Mouse (Mus musculus): ENCODE measurements around the gene Pole3. TPM values are rescaled to one million over a fixed set of nuclear protein-coding genes. Genes with fewer than 3 reads are reported as not detected.

Gene Pole3
- polyA plus RNA-seq, 1 experiment from 2014 or later = 75.3 TPM

DNA sequence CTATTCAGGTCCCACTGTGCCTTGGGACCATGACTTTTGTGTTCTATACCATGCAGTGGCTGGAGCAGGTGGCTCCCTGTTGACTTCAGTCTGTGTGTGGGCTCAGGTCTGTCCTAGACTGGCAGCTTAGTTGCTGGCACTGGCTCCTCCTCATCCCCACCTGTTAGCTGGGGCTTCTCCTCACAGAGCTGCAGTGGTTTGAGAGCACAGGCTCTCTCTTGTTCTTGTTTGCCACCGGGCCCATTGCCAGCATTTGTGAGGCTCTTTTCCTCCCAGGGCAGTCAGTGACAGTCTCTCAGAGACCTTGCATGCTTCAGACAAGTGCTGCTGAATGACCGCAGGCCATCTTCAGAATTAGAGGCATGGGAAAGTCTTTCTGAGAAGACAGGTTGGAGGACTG is 32.2 kb downstream of the Pole3 start:
- H3K4me1 ChIP-seq (replicated peaks; ENCODE audit: control insufficient read depth, insufficient read depth, low read length) = no peaks in the 10 kb centered on the region
- H3K4me3 ChIP-seq (ENCODE audit: low read depth, low read length) = no peak overlapping the region
- no peaks in the 10 kb centered on the region for H3K9me3 ChIP-seq (ENCODE audit: control insufficient read depth, low read length)
- H3K4me2 ChIP-seq (ENCODE audit: low read length) = no peak overlapping the region
- H3K27me3 ChIP-seq (replicated peaks; ENCODE audit: control insufficient read depth, insufficient read depth, low read length) = no peaks in the 10 kb centered on the region
- no peaks in the 10 kb centered on the region for H3K36me3 ChIP-seq (ENCODE audit: control insufficient read depth, insufficient read depth, low read length)
- no peak overlapping the region for H3K27ac ChIP-seq (ENCODE audit: low read depth)
- ATAC-seq (replicated peaks; ENCODE audit: low FRiP score, low TSS enrichment, low read depth) = no peak
- DNase-seq (ENCODE audit: low spot score) = no peak
- no peak overlapping the region for H3K9ac ChIP-seq (ENCODE audit: low read length)
- WGBS = 79% methylated on average over 2 of the region's 2 CpGs

GRCm38 (mm10) chr4:62487914-62488313 is 37.0 kb downstream of the Pole3 start:
- 92% methylated on average over 2 of the region's 2 CpGs for WGBS
- Histone ChIP-seq H3K27me3 (replicated peaks; ENCODE audit: control insufficient read depth, insufficient read depth, low read length) (no peaks in the 10 kb centered on the region), H3K4me2 (ENCODE audit: low read length) (no peak overlapping the region), H3K9ac (ENCODE audit: low read length) (no peak overlapping the region), H3K36me3 (ENCODE audit: control insufficient read depth, insufficient read depth, low read length) (0 out of 2 replicates have a peak, but pooled peaks cover 4% of the 10 kb centered on the region), H3K9me3 (ENCODE audit: control insufficient read depth, low read length) (no peaks in the 10 kb centered on the region), H3K4me3 (ENCODE audit: low read depth, low read length) (no peak overlapping the region), H3K27ac (ENCODE audit: low read depth) (no peak overlapping the region), H3K4me1 (replicated peaks; ENCODE audit: control insufficient read depth, insufficient read depth, low read length) (no peaks in the 10 kb centered on the region)
- DNase-seq (ENCODE audit: low spot score) (no peak), ATAC-seq (replicated peaks; ENCODE audit: low FRiP score, low TSS enrichment, low read depth) (no peak)

- DNase-seq (ENCODE audit: low spot score) (no peak), ATAC-seq (replicated peaks; ENCODE audit: low FRiP score, low TSS enrichment, low read depth) (no peak)
- H3K36me3 ChIP-seq (ENCODE audit: control insufficient read depth, insufficient read depth, low read length) = 0 out of 2 replicates have a peak, but pooled peaks cover 4% of the 10 kb centered on the region
- 87% methylated on average over 5 of the region's 5 CpGs for WGBS
- no peaks in the 10 kb centered on the region for H3K9me3 ChIP-seq (ENCODE audit: control insufficient read depth, low read length)
- H3K4me1 ChIP-seq (replicated peaks; ENCODE audit: control insufficient read depth, insufficient read depth, low read length) = no peaks in the 10 kb centered on the region
- H3K27me3 ChIP-seq (replicated peaks; ENCODE audit: control insufficient read depth, insufficient read depth, low read length) = no peaks in the 10 kb centered on the region
- no peak overlapping the region for H3K27ac ChIP-seq (ENCODE audit: low read depth)
- H3K4me2 ChIP-seq (ENCODE audit: low read length) = no peak overlapping the region
- H3K9ac ChIP-seq (ENCODE audit: low read length) = no peak overlapping the region
- H3K4me3 ChIP-seq (ENCODE audit: low read depth, low read length) = no peak overlapping the region
These were observed 37.7 kb downstream of the Pole3 start for GRCm38 (mm10) chr4:62487172-62487571.

DNA sequence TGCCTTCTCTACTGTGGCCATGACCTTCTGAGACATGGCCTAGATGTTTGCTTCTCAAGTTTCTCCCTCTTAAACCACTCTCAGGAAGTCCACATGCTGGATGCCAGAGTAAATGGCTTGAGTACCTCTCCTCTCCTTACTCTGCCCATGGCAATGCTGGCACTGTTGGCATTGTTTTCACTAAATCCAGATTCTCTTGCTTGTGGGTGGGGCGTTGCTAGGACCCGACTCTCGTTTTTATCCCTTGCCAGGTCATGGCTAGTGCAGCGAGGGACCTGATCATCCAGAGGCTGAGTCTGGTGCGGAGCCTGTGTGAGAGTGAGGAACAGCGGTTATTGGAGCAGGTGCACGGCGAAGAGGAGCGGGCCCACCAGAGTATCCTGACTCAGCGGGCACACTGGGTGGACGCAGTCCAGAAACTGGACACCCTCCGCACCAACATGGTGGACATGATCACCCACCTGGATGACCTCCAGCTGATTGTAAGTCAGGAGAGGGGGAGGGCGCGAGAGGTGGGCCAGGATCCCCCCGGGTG is 38.6 kb downstream of the Pole3 start:
- no peak overlapping the region for H3K4me2 ChIP-seq (ENCODE audit: low read length)
- ATAC-seq (replicated peaks; ENCODE audit: low FRiP score, low TSS enrichment, low read depth) = no peak
- DNase-seq (ENCODE audit: low spot score) = no peak
- no peak overlapping the region for H3K9ac ChIP-seq (ENCODE audit: low read length)
- 91% methylated on average over 15 of the region's 15 CpGs for WGBS
- H3K9me3 ChIP-seq (ENCODE audit: control insufficient read depth, low read length) = no peaks in the 10 kb centered on the region
- no peak overlapping the region for H3K27ac ChIP-seq (ENCODE audit: low read depth)
- no peaks in the 10 kb centered on the region for H3K4me1 ChIP-seq (replicated peaks; ENCODE audit: control insufficient read depth, insufficient read depth, low read length)
- H3K36me3 ChIP-seq (ENCODE audit: control insufficient read depth, insufficient read depth, low read length) = 0 out of 2 replicates have a peak, but pooled peaks cover 4% of the 10 kb centered on the region
- H3K4me3 ChIP-seq (ENCODE audit: low read depth, low read length) = no peak overlapping the region
- no peaks in the 10 kb centered on the region for H3K27me3 ChIP-seq (replicated peaks; ENCODE audit: control insufficient read depth, insufficient read depth, low read length)

- no peak overlapping the region for H3K4me2 ChIP-seq (ENCODE audit: low read length)
- no peaks in the 10 kb centered on the region for H3K27me3 ChIP-seq (replicated peaks; ENCODE audit: control insufficient read depth, insufficient read depth, low read length)
- no peak for ATAC-seq (replicated peaks; ENCODE audit: low FRiP score, low TSS enrichment, low read depth)
- no peak overlapping the region for H3K9ac ChIP-seq (ENCODE audit: low read length)
- H3K4me3 ChIP-seq (ENCODE audit: low read depth, low read length) = no peak overlapping the region
- no peak overlapping the region for H3K27ac ChIP-seq (ENCODE audit: low read depth)
- DNase-seq (ENCODE audit: low spot score) = no peak
- 0 out of 2 replicates have a peak, but pooled peaks cover 4% of the 10 kb centered on the region for H3K36me3 ChIP-seq (ENCODE audit: control insufficient read depth, insufficient read depth, low read length)
- H3K4me1 ChIP-seq (replicated peaks; ENCODE audit: control insufficient read depth, insufficient read depth, low read length) = no peaks in the 10 kb centered on the region
- 83% methylated on average over 8 of the region's 8 CpGs for WGBS
- H3K9me3 ChIP-seq (ENCODE audit: control insufficient read depth, low read length) = no peaks in the 10 kb centered on the region
These were observed 39.3 kb downstream of the Pole3 start for GRCm38 (mm10) chr4:62485450-62486161.

- Histone ChIP-seq H3K27ac (ENCODE audit: low read depth) (no peak overlapping the region), H3K27me3 (replicated peaks; ENCODE audit: control insufficient read depth, insufficient read depth, low read length) (no peaks in the 10 kb centered on the region), H3K9ac (ENCODE audit: low read length) (no peak overlapping the region), H3K4me1 (replicated peaks; ENCODE audit: control insufficient read depth, insufficient read depth, low read length) (no peaks in the 10 kb centered on the region), H3K36me3 (ENCODE audit: control insufficient read depth, insufficient read depth, low read length) (0 out of 2 replicates have a peak, but pooled peaks cover 4% of the 10 kb centered on the region), H3K4me2 (ENCODE audit: low read length) (no peak overlapping the region), H3K9me3 (ENCODE audit: control insufficient read depth, low read length) (no peaks in the 10 kb centered on the region), H3K4me3 (ENCODE audit: low read depth, low read length) (no peak overlapping the region)
- no peak for ATAC-seq (replicated peaks; ENCODE audit: low FRiP score, low TSS enrichment, low read depth)
- DNase-seq (ENCODE audit: low spot score) = no peak
- 82% methylated on average over 3 of the region's 3 CpGs for WGBS
These were observed 39.9 kb downstream of the Pole3 start for GRCm38 (mm10) chr4:62484928-62485327.

- H3K4me3 ChIP-seq (ENCODE audit: low read depth, low read length) = peak overlapping the region; percentile 47
- H3K4me2 ChIP-seq (ENCODE audit: low read length) = peak overlapping the region; percentile 71
- no peaks in the 10 kb centered on the region for H3K9me3 ChIP-seq (ENCODE audit: control insufficient read depth, low read length)
- ATAC-seq (replicated peaks; ENCODE audit: low FRiP score, low TSS enrichment, low read depth) (no peak), DNase-seq (ENCODE audit: low spot score) (peak; percentile 62)
- no peak overlapping the region for H3K9ac ChIP-seq (ENCODE audit: low read length)
- H3K36me3 ChIP-seq (ENCODE audit: control insufficient read depth, insufficient read depth, low read length) = 0 out of 2 replicates have a peak, but pooled peaks cover 4% of the 10 kb centered on the region
- no peaks in the 10 kb centered on the region for H3K4me1 ChIP-seq (replicated peaks; ENCODE audit: control insufficient read depth, insufficient read depth, low read length)
- H3K27ac ChIP-seq (ENCODE audit: low read depth) = no peak overlapping the region
- 37% methylated on average over 10 of the region's 10 CpGs for WGBS
- H3K27me3 ChIP-seq (replicated peaks; ENCODE audit: control insufficient read depth, insufficient read depth, low read length) = no peaks in the 10 kb centered on the region
These were observed 43.9 kb downstream of the Pole3 start for GRCm38 (mm10) chr4:62480709-62481605.

DNA sequence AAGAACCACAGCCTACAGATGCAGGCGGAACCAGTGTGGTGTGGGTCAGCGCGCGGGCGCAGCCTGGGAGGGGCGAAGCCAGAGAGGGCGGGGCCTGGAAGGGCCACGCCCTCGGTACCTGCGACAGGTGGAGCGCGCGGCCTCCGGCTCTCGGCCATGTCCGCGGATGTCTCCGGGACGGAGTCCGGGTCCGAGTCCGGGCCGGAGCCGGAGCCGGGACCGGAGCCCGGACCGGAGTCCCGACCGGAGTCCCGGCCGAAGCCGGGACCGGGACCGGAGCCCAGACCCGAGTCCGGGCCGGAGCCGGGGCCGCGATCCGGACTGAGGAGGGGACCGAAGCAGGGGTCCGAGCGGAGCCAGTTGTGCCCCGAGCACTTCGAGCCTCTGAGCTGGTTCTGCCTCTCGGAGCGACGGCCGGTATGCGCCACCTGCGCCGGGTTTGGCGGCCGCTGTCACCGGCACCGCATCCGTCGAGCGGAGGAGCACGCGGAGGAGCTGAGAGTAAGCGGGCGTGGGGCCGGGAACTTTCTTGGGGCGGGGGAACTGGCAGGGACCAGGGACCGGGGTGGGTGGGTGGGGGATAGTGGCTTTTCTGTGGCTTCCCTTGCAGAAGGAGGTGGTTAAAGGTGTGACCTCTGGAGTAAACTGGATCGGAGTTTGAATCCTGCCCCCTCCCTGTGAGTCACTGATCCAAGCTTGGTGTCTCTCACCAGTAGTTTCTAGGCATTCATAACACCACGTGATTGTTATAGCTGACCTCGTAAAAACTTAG is 44.7 kb downstream of the Pole3 start, which contains the start of gene Bspry:
Gene Bspry, plus strand, starts transcription at position 117 of the 772 bp plus-strand sequence.
- Histone ChIP-seq H3K36me3 (ENCODE audit: control insufficient read depth, insufficient read depth, low read length) (0 out of 2 replicates have a peak, but pooled peaks cover 4% of the 10 kb centered on the region), H3K27ac (ENCODE audit: low read depth) (peak within 1 kb of the TSS; percentile 57; the same call in 1 of the 2 replicates), H3K9ac (ENCODE audit: low read length) (peak within 1 kb of the TSS; percentile 51), H3K27me3 (replicated peaks; ENCODE audit: control insufficient read depth, insufficient read depth, low read length) (no peaks in the 10 kb centered on the region), H3K9me3 (ENCODE audit: control insufficient read depth, low read length) (no peaks in the 10 kb centered on the region), H3K4me3 (ENCODE audit: low read depth, low read length) (peak within 1 kb of the TSS; percentile 47), H3K4me2 (ENCODE audit: low read length) (peak within 1 kb of the TSS; percentile 71), H3K4me1 (replicated peaks; ENCODE audit: control insufficient read depth, insufficient read depth, low read length) (no peaks in the 10 kb centered on the region)
- WGBS = 2% methylated on average over 70 of the region's 71 CpGs
- DNase-seq (ENCODE audit: low spot score) (peak; percentile 82), ATAC-seq (replicated peaks; ENCODE audit: low FRiP score, low TSS enrichment, low read depth) (peak; percentile 92)

All from intestine, embryonic 14.5 days (tissue).